Mouse (Mus musculus) thymus, postnatal 0 days (tissue): ENCODE measurements at regions not wholly inside any gene's neighbourhood (a gene's known extent, or its start where the extent isn't known, plus 50 kb on each side); places are given as distances from the start of the nearest gene placed in this dataset.

Experiments used
- DNase-seq: peaks from one replicate; pipeline ENCODE4 v3.0.0-alpha.2; 2015; ENCODE audit warnings: low spot score

DNA sequence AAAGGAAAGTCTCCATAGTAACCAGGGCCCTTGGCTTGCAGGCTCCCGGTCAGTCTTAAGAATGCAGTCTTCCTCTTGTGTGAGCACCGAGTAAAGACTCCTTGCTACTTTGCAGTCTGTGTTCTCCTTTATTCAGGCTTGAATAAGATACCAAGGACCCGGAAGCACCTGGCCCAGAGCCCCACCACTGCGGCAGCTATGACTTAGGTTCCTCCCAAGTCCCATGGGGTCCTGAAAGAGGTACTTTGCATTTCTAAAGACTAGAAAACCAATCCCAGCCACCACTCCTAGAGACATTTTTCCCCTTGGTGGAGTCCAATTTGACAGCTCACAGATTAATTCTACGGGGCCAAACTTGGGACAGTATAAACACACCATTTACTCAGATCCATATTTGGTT lies 51.7 kb upstream of the Tspan11 start:
- DNase-seq, result no peak

DNA sequence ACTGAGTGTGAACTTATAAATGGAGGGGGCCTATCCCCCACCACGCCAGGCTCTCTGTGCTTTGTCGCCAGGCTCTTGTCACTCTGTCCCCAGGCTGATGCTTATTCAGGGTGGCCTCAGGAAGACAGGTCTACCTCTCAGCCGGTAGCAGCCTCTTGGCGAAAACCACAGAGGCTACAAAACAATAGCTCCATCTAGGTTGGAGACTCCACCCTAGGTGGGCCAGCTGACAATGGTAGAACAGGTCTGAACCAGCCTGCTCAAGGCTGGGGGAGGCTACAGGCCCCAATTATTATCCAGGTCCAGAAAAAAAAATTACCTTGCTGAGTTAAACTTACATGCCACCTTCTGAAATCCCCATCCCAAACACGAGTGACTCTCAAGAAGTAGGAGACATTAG lies 59.0 kb upstream of the Tspan11 start:
- no peak for DNase-seq

DNA sequence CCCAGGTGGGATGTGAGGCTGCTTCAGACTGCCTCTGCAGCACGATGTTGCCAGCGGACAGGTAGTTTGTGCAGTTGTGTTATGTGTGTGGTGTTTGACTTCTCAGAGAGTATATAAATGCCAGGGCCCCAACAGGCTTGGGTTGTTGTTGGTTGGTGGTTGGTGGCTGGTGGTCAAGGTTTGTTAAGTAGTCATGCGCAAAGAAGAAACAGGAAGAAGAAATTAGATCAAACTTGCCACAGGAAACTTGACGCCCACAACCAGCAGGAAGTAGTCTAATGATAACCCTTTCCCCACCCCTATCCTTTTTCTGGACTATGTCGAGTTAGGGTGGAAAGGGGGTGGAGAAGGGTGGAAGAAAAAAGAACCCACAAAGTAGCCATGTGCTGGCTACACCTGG lies 56.2 kb upstream of the Prmt8 start:
- peak; percentile 3 for DNase-seq

DNA sequence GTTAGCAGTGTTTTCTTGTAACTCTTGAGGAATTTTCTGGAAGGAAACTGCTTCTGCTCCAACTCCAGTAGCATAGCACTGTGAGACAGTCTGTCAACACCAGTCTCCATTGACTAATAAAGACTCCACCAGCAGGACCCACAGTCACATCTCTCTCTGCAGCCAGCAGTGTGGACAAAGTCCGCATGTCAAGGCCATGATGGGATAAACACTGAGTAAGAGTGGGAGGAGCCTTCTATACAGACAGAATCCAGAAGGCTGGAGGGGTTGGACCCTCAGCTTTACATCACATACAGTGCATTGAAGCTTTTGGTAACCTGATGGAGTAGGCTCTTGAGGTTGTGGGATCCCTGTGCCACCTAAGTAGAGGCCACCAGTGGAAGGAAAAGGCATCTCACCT lies 54.4 kb upstream of the Prmt8 start:
- DNase-seq, result no peak

DNA sequence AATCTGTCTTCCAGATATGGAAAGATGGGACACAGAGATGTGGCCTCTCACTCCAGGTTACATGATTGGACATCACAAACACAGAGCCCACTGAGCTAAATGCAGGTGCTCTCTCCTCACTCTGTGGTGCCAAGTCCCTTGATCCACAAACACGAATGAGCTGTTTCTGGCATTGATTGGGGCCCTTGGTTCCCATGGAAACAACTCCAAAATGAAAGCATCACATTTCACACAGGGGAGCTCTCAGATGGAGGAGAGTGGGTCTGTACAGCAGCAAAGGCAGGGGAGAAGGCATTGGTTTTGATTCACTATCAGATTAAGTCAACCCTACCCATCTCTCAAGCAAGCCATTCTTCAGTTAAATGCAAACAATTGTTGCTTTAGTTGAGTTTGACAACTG lies 51.3 kb upstream of the Prmt8 start:
- DNase-seq, result no peak
